Mouse (Mus musculus) heart, postnatal 10 days (tissue): Measurements from ENCODE around the gene Tyk2. TPM values are rescaled to one million over a fixed set of nuclear protein-coding genes. Genes with fewer than 3 reads are reported as not detected.

ENCODE experiments used
- DNase-seq, 2 experiments: peaks; one replicate each; pipeline ENCODE4 v3.0.0; 2021
- intact Hi-C: fragments of 180-260 bp; cut with DNase I; formaldehyde crosslinking; loops from one replicate; pipeline ENCODE4 v1.15.1; 2025
- total RNA-seq, 2 experiments: library from RNA; stranded (reverse); gene quantifications; 2 replicates each; pipeline ENCODE4 v1.2.3; 2021

The Tyk2 gene
- total RNA-seq, result 1 to 10 TPM; 8.9 to 9.5 TPM

DNA sequence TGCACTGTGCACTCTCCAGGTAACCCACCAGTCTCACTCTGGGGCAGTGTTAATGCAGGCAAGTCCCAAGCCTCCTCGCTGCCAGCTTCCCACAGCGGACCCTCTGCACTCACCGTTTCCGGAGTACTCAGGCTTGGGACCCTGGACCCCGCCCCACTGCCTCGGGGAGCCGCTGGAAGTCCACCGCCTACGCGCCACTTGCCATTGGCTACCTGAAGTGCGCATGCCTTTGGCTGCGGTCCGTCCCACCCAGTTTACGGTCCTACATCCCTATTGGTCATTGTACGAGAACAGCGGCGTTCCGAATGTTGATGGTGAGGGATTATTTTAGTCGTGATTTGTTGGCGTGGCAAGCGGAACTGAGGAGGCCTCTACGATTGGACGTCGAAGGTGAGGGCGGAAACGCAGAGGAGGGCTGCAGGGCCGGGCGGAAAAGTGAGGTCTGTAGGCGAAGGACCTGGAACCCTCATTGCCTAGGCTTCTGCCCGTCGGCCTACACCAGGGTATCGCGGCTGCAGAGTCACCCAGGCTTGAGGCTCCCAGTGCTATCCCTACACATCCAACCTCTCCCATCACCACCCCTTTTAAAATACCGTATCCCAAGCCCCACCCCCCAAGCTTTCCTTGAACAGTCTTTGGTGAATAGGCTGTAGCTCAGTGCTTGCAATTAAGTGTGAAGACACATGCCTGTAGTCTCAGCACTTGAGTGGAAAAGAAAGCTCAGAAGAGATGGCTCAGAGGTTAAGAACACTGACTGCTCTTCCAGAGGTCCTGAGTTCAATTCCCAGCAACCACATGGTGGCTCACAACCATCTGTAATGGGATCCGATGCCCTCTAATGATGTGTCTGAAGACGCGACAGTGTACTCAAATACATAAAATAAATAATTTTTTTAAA, at the start of gene Tyk2:
Gene Tyk2 (minus strand): TSS at position 185 of the 898 bp plus-strand sequence.
- intact Hi-C loops, result loop anchor here (2.0 kb wide), 1 partner anchor 39 kb away; the partner anchor contains the start of gene Raver1
- peak; percentile 95 to 96 for DNase-seq

DNA sequence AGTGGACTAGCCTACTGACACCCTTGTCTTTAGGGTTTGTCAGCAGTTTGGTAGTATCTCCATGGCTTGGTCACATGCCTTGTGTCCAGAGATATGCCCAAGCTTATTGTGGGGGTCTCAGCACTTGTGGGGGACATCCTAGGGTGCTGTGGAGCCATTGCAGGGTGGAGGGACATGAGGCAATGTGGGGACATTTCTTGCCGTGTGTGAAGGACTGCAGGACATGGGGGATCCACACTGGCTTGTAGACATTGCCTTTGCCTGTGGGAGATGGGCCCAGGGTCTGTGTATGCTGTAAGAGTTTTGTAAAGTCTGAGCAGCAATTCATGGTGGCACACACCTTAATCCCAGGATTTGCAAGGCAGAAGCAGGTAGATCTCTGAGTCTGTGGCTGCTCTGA, 49.8 kb upstream of the Tyk2 start:
- no peak for DNase-seq
- intact Hi-C loops, result no loop called here

DNA sequence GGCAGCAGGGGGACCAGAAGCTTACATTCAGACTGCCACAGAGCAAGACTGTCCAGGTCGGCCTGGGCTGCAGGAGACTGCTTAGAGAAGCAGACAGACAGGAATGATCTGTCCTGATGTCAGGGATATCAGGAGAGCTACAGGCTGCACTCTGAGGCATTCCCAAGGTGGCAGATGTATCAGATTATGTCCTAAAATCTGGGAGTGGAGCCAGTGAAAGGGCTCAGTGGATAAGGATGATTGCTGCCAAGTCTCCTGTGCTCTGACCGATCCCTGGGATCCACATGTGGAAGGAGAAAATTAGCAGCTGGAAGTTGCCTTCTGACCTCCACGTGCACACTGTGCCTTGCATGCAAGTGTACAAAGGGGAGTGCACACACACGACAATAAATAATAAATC, 49.4 kb upstream of the Tyk2 start:
- no peak for DNase-seq
- intact Hi-C loops, result no loop called here

DNA sequence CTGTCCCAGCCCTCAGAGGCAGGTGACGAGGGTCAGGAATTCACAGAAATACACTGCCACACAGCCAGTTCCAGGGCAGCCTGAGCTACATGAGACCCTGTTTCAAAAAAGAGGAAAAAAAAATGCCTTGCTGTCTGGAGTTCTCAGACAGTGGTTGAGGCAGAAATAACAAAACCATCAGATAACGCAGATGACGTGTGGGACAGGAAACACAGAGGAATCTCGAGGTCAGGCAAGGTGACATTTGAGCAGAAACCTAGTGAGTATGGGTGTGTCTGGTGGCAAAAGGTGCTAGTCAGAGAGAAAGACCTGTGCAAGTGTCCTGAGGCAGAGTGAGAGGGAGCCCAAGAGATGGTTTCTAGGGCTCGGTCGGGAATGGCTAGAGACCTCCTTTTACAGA, 41.3 kb upstream of the Tyk2 start:
- intact Hi-C loops, result no loop called here
- DNase-seq, result no peak

DNA sequence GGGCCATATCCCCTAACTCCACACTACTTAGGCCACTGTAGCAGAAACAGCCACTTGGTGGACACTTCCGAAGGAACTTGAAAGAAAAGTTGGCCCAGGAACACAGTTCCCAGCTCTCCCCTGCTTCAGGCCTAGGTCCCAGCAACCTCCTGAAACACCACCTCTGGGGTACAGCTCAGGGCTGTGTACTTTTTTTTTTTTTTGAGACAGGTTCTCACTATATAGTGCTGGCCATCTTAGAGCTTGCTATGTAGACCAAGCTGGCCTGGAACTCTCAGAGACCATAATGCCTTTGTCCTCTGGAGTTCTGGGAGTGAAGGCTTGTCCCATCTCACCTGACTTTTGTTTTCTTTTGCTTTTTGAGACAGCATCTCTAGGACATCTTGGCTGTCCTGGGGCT, 38.1 kb upstream of the Tyk2 start:
- DNase-seq, result no peak
- intact Hi-C loops, result loop anchor here (2.0 kb wide), 1 partner anchor 16 kb away; no protein-coding TSS in a partner anchor

DNA sequence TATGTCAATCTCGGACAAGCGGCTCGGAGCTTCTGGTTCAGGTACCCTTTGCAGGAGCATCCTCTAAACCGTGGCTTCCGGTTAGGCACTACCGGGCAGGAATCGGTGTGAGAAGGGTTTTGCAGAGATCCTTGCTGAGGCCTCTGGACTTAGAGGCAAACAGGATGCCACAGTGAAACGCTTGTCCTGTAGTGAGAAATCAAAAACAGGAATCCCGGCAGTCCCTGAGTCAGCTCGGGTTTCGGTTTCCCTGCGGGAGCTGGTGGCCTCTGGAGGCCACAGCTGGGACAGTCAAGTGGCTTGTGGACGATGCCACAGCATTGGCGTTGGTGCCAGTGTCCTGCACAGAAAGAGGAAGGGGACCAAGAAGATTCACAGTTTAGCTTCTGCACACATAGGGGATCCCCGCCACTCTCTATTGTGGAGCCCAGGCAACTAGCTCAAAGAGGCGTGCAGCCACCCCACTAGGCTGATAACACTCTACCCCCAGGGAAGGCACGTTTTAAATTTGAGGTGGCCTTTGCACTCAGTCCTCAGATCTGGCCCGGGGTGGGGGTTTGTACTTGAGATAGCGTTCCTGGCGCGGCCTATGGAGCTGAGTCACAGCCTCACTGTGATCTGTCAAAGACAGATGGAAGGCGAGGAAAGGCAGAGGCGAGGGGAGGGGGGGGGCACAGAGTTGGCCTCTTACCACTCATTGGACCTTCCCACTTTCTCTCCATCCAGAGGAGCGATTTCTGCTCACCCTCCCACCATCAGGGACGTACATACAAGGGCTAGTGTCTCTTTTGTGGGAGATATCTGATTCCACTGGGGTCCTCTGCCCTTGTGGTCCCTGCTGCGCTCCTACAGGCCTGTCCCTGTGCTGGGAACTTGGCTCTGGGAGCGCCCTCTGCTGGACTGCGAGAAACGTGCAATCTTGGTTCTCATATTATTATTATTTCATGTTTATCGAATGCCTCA, 37.4 kb upstream of the Tyk2 start:
- peak; percentile 81 to 89 for DNase-seq
- intact Hi-C loops, result loop anchor here (2.0 kb wide), 1 partner anchor 16 kb away; no protein-coding TSS in a partner anchor

DNA sequence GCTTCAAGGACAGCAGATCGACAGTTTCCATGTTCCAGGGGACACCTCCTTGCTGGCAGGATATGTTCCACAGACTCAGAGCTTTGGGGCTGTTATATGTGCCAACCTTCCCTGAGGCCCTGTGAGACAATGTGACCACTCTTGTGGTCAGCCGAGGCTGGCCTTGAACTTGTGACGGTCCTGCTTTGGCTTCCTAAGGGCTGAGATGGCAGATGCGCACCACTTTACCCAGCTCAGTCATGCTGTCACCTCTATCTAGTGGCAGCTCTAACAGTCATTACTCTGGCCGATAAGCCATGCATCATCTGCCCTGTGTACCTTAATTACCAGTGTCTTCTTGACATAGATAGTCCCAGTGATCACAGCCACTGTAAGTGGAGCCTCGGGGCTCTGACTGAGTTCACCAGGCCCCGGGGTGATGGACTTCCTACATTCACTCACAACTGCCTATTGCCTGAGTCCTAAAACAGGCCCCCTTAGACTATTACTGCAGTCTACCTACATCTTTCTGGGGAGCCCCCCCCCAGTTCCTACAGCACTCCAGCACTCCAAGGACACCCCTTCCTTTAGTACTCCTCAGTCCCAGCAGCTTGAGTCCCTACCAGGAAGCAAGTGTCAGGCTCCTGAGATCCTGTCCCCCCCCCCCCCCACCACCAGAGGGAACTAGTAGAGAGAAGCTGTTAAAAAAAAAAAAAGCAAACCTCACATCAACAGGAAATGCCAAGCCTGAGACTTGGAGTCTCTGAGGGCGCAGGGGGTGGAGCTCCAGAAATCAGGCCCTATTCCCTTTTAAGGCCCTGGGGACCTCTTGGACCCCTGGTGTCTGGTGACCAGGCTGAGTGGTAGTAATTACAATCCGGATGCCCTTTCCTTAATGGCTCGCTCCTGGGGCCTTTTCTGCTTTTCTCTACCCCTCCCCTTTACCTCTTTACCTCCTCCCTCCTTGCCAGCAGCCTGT, 36.4 kb upstream of the Tyk2 start:
- DNase-seq, result peak; percentile 42 to 56
- intact Hi-C loops, result loop anchor here (2.0 kb wide), 1 partner anchor 15 kb away; no protein-coding TSS in a partner anchor

DNA sequence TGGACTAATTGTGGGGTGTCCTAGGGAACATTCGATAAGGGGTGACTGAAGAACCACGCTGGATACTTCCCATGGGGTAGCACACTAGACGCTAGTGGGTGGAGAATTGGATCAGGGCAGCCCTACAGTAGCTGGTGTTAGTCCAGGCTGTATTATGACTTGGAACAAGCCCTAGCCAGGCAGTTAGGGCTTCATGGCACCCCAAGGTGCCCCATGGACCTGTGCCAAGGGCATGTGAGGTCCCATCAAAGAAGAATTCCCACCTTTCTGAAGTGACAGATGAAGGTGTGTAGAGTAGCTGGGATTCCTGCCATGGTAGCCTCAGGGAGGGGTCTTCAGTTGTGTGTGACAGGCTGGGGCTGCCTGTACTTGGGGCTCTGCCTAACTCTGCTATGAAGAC, 35.5 kb upstream of the Tyk2 start:
- intact Hi-C loops, result no loop called here
- DNase-seq, result no peak

DNA sequence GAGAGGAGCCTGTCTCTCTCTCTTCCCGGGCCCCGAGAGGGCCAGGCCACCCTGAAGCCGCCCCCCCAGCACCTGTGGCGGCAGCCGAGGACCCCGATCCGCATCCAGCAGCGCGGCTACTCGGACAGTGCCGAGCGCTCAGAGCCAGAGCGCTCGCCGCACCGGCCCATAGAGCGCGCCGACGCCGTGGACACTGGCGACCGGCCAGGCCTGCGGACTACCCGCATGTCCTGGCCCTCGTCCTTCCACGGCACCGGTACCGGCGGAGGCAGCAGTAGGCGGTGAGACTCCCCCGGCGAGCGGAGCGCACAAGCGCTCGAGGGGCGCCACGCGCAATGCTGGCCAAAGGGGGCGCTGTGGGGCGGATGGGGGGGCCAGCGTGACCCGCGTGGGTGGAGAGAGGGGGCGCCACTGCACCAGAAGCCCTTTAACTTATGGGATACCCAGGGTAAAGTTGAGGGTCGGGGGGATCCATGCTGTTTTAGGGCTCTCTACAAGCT, 35.0 kb upstream of the Tyk2 start:
- peak; percentile 63 to 79 for DNase-seq
- intact Hi-C loops, result no loop called here

DNA sequence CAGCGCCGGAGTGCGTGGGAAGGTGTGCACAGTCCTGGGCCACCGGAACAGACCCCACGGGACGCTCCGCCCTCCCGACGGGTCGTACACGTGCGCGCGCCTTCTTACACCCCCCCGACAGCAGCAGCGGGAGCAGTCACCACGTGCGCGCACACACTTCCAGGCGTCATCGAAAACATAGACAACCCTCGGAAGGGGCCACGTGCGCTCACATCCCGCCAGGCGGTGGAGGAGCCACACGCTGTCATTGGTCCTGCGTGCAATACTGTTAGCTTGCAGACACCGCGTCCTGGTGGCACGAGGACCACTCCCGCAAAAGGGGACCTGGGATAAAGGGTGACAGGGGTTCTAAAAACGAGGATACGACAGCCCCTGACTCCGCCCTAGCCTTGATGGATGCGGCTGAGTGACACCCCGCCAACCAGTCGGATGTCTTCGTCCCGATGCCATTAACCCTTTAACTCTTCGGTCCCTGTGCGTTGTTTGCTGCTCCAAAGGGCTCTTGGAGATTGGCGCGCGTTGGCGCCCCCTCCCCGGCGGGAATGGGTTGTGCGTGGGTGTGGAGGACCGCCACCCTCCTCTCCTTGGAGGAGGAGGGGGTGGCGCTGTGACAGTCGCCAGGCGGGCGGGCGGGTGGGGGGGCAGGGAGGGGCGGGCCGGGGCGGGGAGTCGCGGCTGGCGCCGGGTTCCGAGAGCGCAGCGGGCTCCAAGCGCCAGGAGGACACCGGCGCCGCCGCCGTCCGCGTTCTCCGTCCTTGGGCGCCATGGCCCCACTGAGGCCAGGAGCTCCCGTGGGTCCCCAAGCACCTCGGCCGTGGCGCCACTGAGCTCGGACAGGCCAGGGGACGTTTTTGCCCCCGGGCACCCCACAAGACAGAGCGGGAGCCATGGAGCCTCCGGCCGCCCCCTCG, 34.3 kb upstream of the Tyk2 start, which contains the start of gene Pde4a:
Gene Pde4a (plus strand): TSS at position 674 of the 911 bp plus-strand sequence.
- intact Hi-C loops, result no loop called here
- DNase-seq, result peak; percentile 64 to 74

DNA sequence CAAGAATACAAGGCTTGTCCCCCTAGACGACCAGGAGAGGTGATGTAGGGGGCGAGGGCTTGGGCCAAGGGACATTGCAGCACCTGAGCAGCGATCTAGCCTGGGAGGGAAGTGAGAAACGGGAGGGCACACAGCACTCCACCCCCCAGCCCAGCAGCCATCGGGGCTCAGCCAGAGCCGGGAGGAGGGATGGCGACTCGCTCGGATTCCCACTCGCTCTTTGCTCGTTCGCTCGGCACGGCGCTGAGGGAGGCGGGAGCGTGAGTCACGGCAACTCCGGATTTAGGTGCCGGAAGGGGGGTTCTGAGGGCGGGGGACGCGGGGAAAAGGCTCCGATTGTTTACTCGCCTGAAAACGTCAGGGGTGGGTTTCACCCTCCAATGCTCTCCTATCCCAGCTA, 33.0 kb upstream of the Tyk2 start:
- intact Hi-C loops, result no loop called here

DNA sequence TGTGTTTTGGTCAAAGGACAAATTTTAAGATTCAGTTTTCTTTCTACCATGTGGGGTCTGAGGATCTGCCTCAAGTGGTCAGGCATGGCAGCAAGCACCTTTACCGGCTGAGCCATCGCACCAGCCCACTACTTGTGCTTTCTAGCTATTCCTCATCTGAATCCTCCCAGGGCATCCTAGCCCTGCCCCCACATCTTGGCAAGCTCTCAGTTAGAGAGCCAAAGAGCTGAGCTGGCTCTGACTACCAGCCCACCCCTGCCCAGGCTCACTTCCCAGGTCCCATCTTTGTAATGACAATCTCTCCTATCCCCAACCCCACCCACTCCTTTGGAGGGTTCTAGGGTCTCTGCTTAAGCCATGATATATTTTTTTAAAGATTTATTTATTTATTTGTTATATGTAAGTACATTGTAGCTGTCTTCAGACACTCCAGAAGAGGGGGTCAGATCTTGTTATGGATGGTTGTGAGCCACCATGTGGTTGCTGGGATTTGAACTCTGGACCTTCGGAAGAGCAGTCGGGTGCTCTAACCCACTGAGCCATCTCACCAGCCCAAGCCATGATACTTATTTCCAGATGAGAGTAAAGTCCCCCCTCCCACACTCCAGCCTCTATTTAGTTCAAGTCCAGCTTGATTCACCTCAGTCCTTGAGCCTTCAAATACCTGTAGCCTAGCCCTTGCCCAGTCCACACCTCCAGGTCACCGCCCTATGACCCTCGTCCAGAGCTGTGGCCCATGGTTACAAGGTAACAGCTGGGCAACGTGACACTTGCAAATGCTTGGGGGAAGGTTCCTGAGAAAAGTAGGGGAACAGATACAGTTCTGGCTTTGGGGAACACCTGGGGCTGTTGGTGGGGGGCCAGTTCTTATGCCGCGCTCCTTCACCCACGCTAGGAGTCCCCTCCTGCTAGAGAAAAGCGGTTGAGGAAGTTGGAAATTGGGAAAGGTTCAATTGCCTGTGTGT, 32.3 kb upstream of the Tyk2 start:
- DNase-seq, result no peak
- intact Hi-C loops, result no loop called here

More for the DNA sequence above, 33.0 kb upstream of the Tyk2 start:
- DNase-seq, result no peak

DNA sequence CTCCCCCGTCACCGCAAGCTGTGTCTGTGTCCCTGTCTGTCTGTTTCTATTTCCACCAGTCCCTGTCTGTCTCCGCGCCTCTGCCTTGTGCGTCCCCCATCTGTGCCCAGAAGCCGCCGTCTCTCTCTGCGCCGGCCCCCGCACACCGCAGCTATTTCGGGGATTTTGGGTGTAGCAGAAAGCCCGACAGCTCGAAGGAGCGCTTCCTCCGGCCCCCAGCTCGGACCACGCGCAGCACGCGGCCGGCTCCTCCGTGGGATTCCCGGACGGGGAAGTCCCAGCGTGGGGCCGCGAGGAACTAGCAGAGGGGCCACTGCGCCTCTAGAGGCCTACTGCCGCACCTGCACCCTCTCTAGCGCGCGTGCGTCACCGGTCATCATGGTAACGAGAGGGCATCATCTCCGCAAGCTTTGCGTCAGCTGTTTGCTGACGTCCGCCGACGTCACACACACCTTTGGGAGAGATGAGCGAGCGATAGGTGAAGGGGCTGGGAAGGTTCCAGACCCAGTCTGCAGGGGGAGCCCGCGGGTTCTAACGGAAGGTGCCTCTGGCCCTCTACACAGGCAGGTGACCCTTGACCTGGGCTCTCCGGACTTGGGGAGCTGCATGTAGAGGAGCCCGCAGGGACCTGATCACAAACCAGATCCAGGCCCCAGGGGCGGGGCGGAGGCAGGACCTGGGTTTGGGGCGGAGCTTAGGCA, 30.3 kb upstream of the Tyk2 start:
- intact Hi-C loops, result no loop called here

DNA sequence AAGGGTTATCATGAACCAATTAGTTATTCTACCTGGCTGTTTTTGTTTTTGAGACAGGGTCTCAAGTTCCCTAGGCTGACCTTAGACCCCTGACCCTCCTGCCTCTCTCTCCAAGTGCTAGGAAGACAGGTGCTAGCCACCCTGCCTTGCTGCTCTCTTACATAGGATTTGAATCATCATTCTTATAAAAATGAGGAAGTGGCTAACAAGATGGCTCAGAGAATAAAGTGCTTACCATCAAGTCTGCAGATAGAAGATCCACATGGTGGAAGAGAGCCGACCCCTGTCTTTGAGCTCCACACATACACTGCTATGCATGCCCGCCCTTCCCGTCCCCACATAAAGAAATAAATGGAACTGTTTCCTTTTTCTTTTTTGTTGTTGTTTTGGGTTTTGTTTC, 23.7 kb upstream of the Tyk2 start:
- DNase-seq, result no peak
- intact Hi-C loops, result loop anchor here (5.0 kb wide), 1 partner anchor 63 kb away; no protein-coding TSS in a partner anchor

More for the DNA sequence above, 30.3 kb upstream of the Tyk2 start:
- DNase-seq, result peak; percentile 91 to 94

DNA sequence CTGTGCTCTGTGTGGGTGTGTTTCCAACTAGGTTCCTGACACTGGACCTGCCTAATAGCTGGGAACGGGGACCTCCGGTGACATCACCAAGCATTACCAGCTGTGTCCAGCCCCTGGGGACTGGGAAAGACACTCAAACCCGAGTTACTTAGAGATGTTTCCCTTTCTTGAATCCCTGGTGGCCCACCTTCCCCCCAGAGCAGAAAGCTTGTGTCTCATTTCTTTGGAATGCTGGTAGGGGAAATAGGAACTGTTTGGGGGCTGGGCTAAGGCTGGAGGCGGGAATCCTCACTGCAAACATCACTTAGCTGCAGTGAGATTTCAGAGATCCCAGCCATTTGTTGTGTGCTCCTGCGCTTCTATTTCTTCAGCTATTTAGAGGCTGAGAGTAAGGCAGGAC, 22.8 kb upstream of the Tyk2 start:
- peak; percentile 47 to 53 for DNase-seq
- intact Hi-C loops, result loop anchor here (2.0 to 5.0 kb wide), 2 partner anchors 15 to 63 kb away; no protein-coding TSS in a partner anchor

DNA sequence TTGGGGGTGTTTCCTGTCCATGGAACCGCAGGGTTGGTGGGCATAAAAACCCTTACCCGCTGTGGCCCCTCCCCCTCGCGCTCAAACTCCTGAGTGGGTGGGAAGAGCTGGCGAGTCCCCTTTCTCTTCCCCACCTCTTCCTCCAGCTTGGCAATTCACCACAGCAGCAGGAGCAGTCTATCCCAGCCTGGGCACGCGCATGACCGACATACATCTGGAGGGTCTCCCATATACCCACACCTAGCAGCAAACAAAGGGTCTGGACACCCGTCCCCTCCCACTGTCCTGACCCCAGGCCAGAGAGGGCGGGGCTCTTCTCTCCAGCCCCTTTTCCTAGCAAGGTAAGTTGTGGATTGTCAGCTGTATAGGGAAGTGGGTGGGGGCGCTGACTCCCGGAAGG, 22.3 kb upstream of the Tyk2 start:
- intact Hi-C loops, result loop anchor here (2.0 to 5.0 kb wide), 2 partner anchors 15 to 64 kb away; no protein-coding TSS in a partner anchor

More for the DNA sequence above, 22.3 kb upstream of the Tyk2 start:
- DNase-seq, result no peak
